Mouse (Mus musculus): ENCODE data around the gene Srsf6. TPM values are rescaled to one million over a fixed set of nuclear protein-coding genes. Genes with fewer than 3 reads are reported as not detected.

Srsf6 gene
- total and polyA plus RNA-seq, 2 experiments from 2014 or later: 59.2 to 71.6 TPM

DNA sequence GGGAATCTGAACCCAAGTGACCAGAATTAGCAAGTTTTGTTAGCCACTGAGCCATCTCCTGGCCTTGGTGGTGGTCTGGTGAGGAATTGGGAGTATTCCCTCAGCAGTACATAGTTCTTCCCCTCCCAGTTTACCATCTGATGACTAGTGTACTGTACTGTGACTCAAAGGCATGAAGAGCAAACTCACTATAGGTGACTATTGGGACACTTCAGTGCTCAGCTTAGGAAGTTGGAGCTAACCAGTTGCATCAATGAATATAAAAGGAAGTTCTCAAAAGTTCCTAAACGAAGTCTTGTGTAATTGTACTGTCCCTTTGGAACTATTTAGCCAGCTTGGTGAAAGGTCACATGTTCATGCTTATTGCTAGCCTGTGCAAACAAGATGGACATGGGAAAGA lies 8.2 kb downstream of the Srsf6 start:
- no peak overlapping the region for H3K27ac ChIP-seq (ENCODE audit: low read depth)
- ATAC-seq (ENCODE audit: insufficient read depth, low read depth) (no peak), DNase-seq (ENCODE audit: low spot score) (no peak)
- H3K9ac ChIP-seq (replicated peaks; ENCODE audit: low read depth, low read length): no peak overlapping the region
- no peaks in the 10 kb centered on the region for H3K9me3 ChIP-seq (replicated peaks; ENCODE audit: control insufficient read depth, low read length)
- WGBS: 67% methylated on average over 1 of the region's 1 CpGs
- H3K36me3 ChIP-seq (replicated peaks; ENCODE audit: control insufficient read depth, insufficient read depth, low read length): peaks cover 61% of the 10 kb centered on the region
- H3K4me3 ChIP-seq (ENCODE audit: low read depth, low read length): no peak overlapping the region
- H3K4me1 ChIP-seq (ENCODE audit: control insufficient read depth, insufficient read depth): peaks cover 5% of the 10 kb centered on the region; the same call in 1 of the 2 replicates
- no peak for TF ChIP-seq EP300 (IDR thresholded peaks at IDR 0.05; ENCODE audit: low read depth)
- no peak for TF ChIP-seq CTCF (IDR thresholded peaks at IDR 0.05; ENCODE audit: low read depth)
- no peak overlapping the region for H3K4me2 ChIP-seq (ENCODE audit: low read depth, low read length)
- H3K27me3 ChIP-seq (ENCODE audit: control insufficient read depth, insufficient read depth, low read length): 0 out of 2 replicates have a peak, but pooled peaks cover 4% of the 10 kb centered on the region

DNA sequence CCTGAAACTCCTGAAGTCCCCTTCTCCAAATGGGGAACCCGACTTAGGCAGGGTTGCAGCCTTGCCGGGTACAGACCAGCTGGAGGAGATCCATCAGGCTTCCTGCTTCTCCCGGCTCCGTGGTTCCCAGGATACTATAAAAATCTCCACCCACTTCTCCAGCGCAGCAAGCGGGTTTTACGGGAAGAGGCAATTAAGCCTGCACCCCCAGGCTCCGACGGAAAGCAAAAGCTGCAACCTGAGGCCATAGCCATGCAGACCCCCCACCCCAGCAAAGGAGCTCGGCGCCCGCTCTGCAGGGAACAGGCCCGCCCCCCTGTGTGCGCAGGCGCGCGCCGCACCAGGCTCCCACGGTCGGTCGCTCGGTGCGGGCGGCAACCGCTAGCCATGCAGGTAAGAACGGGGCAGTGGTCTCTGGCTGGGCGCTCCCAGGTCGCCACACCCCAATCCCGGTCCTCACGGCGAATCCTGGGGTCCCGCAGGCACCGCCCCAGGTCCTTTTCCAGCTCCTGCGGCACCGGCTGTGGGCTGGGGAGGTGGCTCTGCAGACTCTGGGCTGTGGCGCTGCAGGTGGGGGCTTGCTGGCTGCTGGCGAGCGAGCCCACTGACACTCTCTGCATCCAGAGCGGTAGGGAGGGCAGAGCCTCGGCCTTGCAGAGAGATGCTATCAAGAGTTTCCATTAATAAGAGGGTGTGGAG lies 12.0 kb downstream of the Srsf6 start, which contains the start of gene L3mbtl1:
L3mbtl1 (plus strand) TSS at position 325 of the 699 bp plus-strand sequence.
- TF ChIP-seq CTCF (IDR thresholded peaks at IDR 0.05; ENCODE audit: low read depth): no peak
- TF ChIP-seq EP300 (IDR thresholded peaks at IDR 0.05; ENCODE audit: low read depth): no peak
- DNase-seq (ENCODE audit: low spot score) (no peak), ATAC-seq (ENCODE audit: insufficient read depth, low read depth) (peak; percentile 45; the same call in 1 of the 2 replicates)
- Histone ChIP-seq H3K9me3 (replicated peaks; ENCODE audit: control insufficient read depth, low read length) (no peaks in the 10 kb centered on the region), H3K9ac (replicated peaks; ENCODE audit: low read depth, low read length) (peak within 1 kb of the TSS; percentile 43), H3K4me2 (ENCODE audit: low read depth, low read length) (peak within 1 kb of the TSS; percentile 99), H3K4me1 (ENCODE audit: control insufficient read depth, insufficient read depth) (peaks cover 5% of the 10 kb centered on the region; the same call in 1 of the 2 replicates), H3K4me3 (ENCODE audit: low read depth, low read length) (peak within 1 kb of the TSS; percentile 62), H3K36me3 (replicated peaks; ENCODE audit: control insufficient read depth, insufficient read depth, low read length) (peaks cover 27% of the 10 kb centered on the region), H3K27me3 (ENCODE audit: control insufficient read depth, insufficient read depth, low read length) (0 out of 2 replicates have a peak, but pooled peaks cover 7% of the 10 kb centered on the region), H3K27ac (ENCODE audit: low read depth) (no peak within 1 kb of the TSS)
- under 1% methylated on average over 34 of the region's 40 CpGs for WGBS

DNA sequence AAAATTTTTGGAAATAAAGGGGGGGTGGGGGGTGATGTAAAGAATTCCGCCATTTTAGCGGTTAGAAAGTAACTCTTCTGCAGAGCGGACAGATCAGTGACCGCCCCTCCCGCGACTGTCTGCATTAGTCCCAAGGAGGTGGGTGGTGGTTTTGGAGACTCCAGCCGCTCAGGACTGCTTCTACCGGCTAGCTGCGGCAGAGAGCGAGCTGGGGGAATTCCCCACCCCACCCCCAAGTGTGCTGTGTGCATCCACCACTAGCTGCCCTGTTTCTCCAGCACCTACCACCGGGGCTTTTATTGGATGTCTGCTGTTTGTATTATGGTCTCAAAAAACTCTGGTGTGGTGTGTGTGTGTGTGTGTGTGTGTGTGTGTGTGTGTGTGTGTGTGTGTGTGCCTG lies 12.6 kb downstream of the Srsf6 start:
- Histone ChIP-seq H3K4me2 (ENCODE audit: low read depth, low read length) (peak overlapping the region; percentile 99), H3K9ac (replicated peaks; ENCODE audit: low read depth, low read length) (no peak overlapping the region), H3K27ac (ENCODE audit: low read depth) (no peak overlapping the region), H3K9me3 (replicated peaks; ENCODE audit: control insufficient read depth, low read length) (no peaks in the 10 kb centered on the region), H3K36me3 (replicated peaks; ENCODE audit: control insufficient read depth, insufficient read depth, low read length) (peaks cover 20% of the 10 kb centered on the region), H3K4me1 (ENCODE audit: control insufficient read depth, insufficient read depth) (peaks cover 5% of the 10 kb centered on the region; the same call in 1 of the 2 replicates), H3K4me3 (ENCODE audit: low read depth, low read length) (peak overlapping the region; percentile 62), H3K27me3 (ENCODE audit: control insufficient read depth, insufficient read depth, low read length) (0 out of 2 replicates have a peak, but pooled peaks cover 7% of the 10 kb centered on the region)
- TF ChIP-seq EP300 (IDR thresholded peaks at IDR 0.05; ENCODE audit: low read depth) (no peak), CTCF (IDR thresholded peaks at IDR 0.05; ENCODE audit: low read depth) (no peak)
- no peak for ATAC-seq (ENCODE audit: insufficient read depth, low read depth)
- DNase-seq (ENCODE audit: low spot score): no peak
- WGBS: 9% methylated on average over 11 of the region's 11 CpGs

DNA sequence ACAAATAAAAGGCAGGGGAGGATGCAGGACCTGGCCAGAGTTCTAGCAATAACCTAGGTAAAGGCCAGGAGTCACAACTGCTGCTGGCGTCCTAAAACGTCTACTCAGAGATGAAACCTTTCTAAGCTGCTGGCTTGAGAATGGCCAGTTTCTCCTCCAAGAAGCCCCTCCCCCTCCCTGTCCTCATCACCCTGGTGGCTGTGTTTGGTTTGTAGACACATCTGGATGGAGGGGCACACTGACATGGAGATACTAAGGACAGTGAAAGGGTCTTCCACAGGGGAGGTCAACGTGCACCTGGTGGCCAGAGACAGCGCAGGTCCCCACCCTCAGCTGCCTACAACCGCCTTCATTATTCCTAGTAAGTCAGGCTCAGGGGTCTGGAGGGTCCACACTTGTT lies 15.6 kb downstream of the Srsf6 start:
- Histone ChIP-seq H3K9ac (replicated peaks; ENCODE audit: low read depth, low read length) (no peak overlapping the region), H3K27me3 (ENCODE audit: control insufficient read depth, insufficient read depth, low read length) (0 out of 2 replicates have a peak, but pooled peaks cover 7% of the 10 kb centered on the region), H3K4me3 (ENCODE audit: low read depth, low read length) (no peak overlapping the region), H3K27ac (ENCODE audit: low read depth) (no peak overlapping the region), H3K4me2 (ENCODE audit: low read depth, low read length) (no peak overlapping the region), H3K4me1 (ENCODE audit: control insufficient read depth, insufficient read depth) (peaks cover 5% of the 10 kb centered on the region; the same call in 1 of the 2 replicates), H3K36me3 (replicated peaks; ENCODE audit: control insufficient read depth, insufficient read depth, low read length) (no peaks in the 10 kb centered on the region), H3K9me3 (replicated peaks; ENCODE audit: control insufficient read depth, low read length) (no peaks in the 10 kb centered on the region)
- TF ChIP-seq CTCF (IDR thresholded peaks at IDR 0.05; ENCODE audit: low read depth) (no peak), EP300 (IDR thresholded peaks at IDR 0.05; ENCODE audit: low read depth) (no peak)
- WGBS: 86% methylated on average over 5 of the region's 5 CpGs
- DNase-seq (ENCODE audit: low spot score) (no peak), ATAC-seq (ENCODE audit: insufficient read depth, low read depth) (no peak)

DNA sequence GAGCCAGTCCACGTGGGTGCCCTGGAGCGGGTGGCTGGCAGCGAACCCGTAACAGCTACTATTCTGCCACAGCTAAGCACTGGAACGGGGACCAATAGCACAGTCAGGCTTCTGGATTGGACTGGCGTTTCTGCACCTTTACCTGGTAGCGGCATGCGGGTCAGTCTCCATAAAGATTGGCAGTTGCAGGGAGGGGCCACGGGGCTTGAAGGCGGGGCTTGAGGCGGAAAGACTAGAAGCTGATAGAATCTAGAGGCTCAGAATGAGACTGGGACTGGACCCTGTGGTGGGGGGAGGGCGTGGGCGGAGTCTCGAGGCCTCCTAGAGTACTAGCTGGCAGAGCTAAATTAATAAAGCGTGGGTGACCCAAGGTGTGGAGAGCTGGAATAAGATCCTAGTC lies 16.4 kb downstream of the Srsf6 start:
- no peaks in the 10 kb centered on the region for H3K36me3 ChIP-seq (replicated peaks; ENCODE audit: control insufficient read depth, insufficient read depth, low read length)
- peaks cover 4% of the 10 kb centered on the region; the same call in 1 of the 2 replicates for H3K4me1 ChIP-seq (ENCODE audit: control insufficient read depth, insufficient read depth)
- DNase-seq (ENCODE audit: low spot score): no peak
- 0 out of 2 replicates have a peak, but pooled peaks cover 7% of the 10 kb centered on the region for H3K27me3 ChIP-seq (ENCODE audit: control insufficient read depth, insufficient read depth, low read length)
- TF ChIP-seq EP300 (IDR thresholded peaks at IDR 0.05; ENCODE audit: low read depth): no peak
- TF ChIP-seq CTCF (IDR thresholded peaks at IDR 0.05; ENCODE audit: low read depth): no peak
- H3K4me2 ChIP-seq (ENCODE audit: low read depth, low read length): 0 out of 2 replicates have a peak overlapping the region, but pooled peaks have one; percentile 18
- H3K9ac ChIP-seq (replicated peaks; ENCODE audit: low read depth, low read length): no peak overlapping the region
- H3K9me3 ChIP-seq (replicated peaks; ENCODE audit: control insufficient read depth, low read length): no peaks in the 10 kb centered on the region
- 37% methylated on average over 15 of the region's 15 CpGs for WGBS
- H3K27ac ChIP-seq (ENCODE audit: low read depth): no peak overlapping the region
- H3K4me3 ChIP-seq (ENCODE audit: low read depth, low read length): no peak overlapping the region
- ATAC-seq (ENCODE audit: insufficient read depth, low read depth): no peak
